Mouse (Mus musculus) induced T-regulatory cell, adult 2 months (primary cell): ENCODE results near the gene Mfsd4b2.
"Not testable (repeated sequence)": the region's sequence is repeated elsewhere in the genome, so short reads cannot be mapped to it uniquely, and the experiment has no call there.

Experiments
- DNase-seq: peaks from one replicate; pipeline ENCODE4 v3.0.0-alpha.2; 2012; ENCODE audit warnings: low read depth

Mfsd4b2 gene

DNA sequence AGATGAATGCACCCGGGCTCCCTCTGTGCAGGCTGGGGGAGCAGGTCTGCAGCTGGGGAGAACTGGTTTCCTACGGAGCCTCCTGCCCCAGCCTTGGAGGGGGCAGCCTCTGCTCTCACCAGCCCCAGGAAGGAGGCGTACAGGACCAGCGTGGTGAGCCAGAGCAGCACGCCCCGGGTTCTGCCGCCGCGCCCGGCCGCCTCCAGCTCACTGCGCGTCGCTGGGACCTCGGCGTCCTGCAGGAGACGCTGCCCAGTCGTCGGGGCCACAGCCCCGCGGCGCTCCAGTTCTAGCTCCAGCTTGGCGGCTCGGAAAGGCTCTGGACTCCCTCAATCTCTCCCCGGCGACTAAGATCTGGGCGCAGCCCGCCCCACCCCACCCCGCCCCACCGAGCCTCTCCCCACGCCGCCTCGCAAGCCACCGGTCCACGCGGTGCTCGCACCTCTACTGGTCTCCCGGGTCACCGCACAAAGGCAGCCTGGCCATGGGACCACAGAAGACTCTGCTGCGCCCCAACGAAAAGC lies at the start of gene Mfsd4b2:
Gene Mfsd4b2, minus strand, starts transcription at position 308 of the 524 bp plus-strand sequence.
- DNase-seq: no peak

DNA sequence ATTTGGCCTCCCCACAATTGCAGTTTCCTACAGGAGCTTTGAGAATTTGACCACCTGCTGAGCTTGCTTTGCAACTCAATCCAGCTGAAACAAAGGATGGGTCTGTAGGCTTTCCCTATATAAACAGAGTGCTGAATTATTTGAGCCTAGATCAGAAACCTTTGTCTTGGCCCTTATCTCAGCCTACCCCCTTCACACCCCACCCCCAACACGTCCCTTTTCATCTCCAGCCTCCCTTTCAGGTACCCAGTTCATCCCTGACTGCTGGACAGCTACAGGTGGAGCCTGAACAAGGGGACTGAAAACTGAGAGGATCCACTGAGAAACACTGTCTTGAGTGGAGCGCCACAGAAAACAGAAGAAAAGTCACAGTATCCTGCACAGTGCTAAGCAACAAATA lies 49.0 kb upstream of the Mfsd4b2 start:
- DNase-seq: no peak

DNA sequence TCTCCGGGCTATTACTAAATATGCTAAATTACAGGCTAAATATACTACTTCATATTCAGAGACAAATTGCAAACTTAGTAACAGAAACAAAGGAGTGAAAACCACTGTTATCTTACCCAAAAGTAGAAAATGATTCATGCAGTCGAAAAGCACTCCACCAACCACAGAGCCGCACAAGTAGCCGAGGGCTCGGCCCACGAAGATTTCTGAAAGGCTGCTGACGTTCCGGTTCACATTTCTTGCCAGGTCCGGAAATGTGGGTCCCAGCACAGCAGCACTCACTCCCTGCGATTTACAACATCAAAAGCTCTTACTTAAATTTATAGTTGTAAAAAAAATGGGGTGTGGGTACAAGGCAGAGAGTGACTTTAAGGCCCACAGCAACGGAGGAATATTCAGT lies 48.3 kb upstream of the Mfsd4b2 start:
- DNase-seq: peak; percentile 26

DNA sequence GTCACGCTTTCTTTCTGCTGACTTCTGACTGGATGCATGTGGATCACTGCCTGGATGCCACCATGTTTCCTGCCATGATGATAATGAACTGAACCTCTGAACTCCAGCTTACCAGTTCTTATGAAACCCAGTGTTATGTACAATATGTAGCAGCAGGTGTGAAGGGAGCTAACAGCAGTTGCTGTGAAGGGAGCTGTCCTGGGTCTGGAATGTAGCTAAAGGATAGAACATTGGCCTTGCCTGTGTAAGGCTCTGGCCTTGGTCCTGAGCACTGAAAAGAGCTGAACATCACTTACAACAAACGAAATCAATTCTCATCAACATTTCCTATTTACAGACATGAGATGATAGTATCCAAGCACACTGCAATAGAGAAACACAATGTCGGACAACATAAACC lies 40.8 kb upstream of the Mfsd4b2 start:
- DNase-seq: no peak

- DNase-seq: no peak
Observed at GRCm38 (mm10) chr10:39961906-39962305, 35.2 kb upstream of the Mfsd4b2 start.

- no peak for DNase-seq
Observed at GRCm38 (mm10) chr10:39960441-39960822, 33.7 kb upstream of the Mfsd4b2 start.

DNA sequence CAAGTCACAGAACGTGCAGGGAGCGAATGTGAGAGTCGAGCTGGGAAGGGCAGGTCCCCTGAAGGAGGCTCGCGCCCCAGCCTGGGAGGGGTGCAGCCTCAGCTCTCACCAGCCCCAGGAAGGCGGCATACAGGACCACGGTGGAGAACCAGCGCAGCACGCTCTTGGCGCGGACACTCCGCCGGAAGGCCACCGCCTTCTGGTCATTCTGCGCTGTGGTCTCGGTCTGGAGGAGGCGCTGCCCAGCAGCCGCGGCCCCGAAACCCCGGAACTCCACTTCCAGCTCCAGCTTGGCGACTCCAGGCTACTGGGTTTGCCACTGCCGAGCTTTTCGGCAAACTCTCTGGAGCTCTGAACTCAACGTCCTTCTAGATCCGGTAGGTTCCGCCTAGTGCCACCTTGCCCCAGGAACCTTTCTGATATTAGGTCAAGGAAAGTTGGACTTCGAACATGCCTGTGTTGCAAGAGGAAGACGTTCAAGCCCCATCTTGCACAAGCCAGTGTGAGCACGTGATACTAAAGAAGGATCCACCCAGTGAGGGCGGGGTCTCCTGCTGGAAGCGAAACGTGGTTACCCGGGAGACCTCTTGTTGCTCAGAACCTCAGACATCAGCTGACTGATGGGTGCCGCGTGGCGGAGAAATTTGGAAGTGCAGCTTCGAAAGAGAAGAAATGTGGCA lies 33.2 kb upstream of the Mfsd4b2 start, which contains the start of gene Mfsd4b3:
Gene Mfsd4b3, minus strand, starts transcription at position 393 of the 680 bp plus-strand sequence.
- peak; percentile 97 for DNase-seq

GRCm38 (mm10) chr10:39958266-39958665 lies 31.5 kb upstream of the Mfsd4b2 start:
- peak; percentile 54 for DNase-seq

GRCm38 (mm10) chr10:39956340-39956878 lies 29.7 kb upstream of the Mfsd4b2 start:
- DNase-seq: peak; percentile 21

DNA sequence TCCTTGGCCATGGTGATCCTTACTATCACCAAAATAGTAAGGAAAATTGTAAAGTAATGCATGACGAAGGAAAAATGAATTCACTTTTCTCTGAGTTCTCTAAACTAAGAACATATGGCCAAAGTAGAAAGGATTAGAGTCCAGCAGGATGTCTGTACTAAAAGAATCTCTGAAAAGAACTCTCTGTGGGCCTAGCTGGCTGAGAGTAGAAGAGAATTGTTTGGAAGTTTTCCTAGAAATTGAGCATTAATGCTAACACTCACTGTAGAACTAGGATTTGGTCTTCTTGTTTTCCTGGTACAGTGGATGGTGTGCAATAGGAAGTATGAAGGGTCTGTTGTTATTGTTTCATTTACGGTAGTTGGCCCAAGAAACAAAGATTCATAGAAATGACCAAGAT lies 28.4 kb upstream of the Mfsd4b2 start:
- DNase-seq: no peak

- DNase-seq: no peak
Observed at GRCm38 (mm10) chr10:39949377-39949954, 22.7 kb upstream of the Mfsd4b2 start.

DNA sequence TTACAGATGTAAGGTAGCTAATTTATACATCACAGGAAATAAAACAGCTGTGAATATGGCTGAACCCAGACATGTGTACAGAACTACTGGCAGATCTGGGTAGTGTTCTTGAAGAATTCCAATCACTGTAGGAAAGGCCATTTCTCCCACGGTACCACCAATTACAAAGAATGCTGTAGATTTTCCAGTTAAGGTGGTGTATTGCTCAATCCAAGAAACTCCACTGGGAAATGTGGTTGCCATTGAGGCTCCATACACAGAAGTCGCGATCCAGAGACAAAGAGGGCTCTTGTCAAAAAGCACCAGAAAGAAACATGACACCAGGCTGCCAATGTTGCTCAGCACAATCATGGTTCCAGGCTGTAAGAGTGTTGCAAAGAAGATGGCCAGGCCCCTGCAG lies 20.5 kb upstream of the Mfsd4b2 start:
- DNase-seq: not testable (repeated sequence)

- no peak for DNase-seq
Observed at GRCm38 (mm10) chr10:39936553-39936952, 9.8 kb upstream of the Mfsd4b2 start.

GRCm38 (mm10) chr10:39924556-39924955 lies 2.2 kb downstream of the Mfsd4b2 start:
- DNase-seq: not testable (repeated sequence)

DNA sequence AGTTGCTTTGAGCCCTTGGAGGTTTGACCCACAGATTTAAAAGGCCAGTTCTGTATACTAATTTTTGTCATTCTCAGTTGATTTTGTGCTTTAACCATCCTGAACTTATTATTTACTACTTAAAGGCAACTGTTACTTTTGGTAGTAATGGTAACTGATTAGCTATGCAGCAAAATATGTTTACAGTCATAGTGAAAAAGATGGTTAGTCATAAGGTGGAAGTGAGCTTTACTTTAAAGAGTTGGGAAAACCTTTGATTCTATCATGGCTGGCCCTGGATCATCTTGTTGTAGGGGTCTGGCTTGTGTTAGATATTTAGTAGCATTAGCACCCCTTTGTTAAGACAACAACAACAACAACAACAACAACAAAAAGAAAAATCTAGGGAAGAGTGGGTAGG lies 14.1 kb downstream of the Mfsd4b2 start:
- no peak for DNase-seq

DNA sequence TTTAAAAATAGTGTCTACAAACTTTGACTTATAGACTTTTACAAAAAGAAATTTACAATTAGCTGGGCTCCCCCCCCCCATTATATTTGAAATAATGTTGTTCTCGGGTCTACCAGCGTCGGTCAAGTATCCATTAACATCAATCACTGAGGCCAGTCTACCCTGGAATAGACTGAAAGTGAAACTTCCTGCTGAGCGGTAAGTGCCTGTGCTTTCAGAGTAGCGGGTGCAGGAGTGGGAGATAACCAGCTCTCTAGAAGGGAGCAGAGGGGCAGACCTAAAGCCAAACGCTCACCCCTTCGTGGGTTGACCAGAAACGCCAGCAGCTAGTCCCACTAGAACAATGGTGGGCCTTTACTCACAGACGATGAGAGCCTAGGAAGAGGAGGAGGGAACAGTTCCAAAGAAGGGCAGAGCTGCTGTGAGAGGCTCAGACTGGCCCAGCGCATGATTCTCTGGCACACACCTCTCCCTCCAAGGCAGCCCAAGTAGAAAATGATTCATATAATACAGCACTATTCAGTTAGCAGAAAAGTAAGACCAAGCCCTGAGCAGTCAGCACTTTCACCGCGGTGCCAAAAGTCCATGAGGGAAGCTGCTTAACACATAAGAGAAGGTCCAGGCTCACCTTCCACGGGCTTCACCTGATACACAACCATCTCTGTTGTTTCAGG lies 17.8 kb downstream of the Mfsd4b2 start:
- peak; percentile 41 for DNase-seq

DNA sequence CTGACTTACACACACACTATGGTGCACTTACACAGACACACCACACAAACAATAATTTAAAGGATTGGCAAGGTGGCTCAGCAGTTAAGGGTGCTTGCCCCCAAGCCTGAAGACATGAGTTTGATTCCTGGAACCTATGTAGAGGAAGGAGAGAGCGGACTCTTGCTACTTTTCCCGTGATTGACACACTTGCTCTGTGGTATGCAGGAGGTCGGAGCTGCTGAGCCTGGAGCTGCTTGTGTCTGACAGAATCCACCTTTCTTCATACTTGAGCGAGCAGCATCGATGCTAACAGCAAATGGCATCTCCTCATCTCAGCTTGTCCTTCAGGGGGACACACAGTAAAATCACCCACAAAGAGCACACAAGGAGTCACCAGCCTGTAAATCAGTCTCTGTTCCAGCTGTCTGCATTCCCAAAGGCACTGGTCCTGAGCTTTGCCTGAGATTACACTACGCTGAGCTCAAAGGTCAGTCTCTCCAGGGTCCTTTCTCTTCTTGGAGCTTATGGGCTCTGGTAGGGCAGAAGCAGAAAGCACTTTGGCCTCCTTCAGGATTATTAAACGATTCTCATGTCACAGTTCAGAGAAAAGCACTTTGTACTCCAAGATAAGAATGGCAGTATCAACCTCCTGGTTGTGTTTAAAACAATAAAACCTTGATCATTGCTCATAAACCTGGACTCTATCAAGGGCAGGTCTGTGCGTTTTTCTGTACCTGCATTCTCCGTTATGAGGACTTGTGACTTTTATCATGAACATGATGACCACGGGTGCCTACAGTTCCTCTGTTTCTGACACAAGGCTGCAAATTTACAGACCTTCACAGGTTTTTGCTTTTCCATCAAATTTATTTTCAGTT lies 19.7 kb downstream of the Mfsd4b2 start:
- no peak for DNase-seq

DNA sequence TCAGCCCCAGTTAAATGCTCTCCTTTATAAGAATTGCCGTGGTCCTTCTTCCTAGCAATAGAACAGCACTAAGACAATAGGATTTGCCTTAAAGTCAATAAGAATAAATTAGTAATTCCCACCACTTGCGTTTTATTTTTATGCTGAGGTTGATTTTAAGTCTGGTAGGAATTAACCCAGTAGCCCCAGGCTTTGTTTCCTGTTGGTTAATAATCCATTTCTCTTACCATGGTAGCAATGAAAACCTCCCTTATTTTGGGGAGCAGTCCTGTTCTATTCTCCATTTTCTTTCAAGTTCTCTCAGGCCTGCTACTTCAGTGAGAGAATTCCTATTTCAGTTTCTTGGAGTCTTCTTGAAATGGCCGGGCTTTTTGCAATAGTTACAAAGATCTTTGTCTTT lies 22.5 kb downstream of the Mfsd4b2 start:
- no peak for DNase-seq

DNA sequence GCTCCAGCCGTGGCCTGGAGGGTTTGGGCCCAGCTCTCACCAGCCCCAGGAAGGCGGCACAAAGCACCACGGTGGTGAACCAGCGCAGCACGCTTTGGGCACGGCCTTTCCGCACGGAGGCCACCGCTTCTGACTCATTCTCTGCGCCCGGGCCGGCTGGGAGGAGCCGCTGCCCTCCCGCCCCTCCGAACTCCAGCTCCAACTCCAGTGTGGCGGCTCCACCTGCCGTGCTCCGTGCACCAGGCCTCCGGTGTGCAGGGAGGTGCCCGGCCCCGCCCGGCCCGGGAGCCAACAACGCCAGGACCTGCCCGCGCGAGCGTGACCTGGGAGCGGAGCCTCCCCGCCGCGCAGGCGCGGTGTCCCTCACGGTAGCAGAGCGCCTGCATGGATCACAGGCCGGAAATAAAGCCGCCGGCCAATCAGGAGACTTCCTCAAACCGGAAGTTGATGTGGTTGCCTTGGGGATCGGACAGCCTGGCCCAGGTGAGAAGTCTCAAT lies 27.8 kb downstream of the Mfsd4b2 start, which contains the start of gene Mfsd4b4:
Gene Mfsd4b4, minus strand, starts transcription at position 365 of the 498 bp plus-strand sequence.
- peak; percentile 91 for DNase-seq

DNA sequence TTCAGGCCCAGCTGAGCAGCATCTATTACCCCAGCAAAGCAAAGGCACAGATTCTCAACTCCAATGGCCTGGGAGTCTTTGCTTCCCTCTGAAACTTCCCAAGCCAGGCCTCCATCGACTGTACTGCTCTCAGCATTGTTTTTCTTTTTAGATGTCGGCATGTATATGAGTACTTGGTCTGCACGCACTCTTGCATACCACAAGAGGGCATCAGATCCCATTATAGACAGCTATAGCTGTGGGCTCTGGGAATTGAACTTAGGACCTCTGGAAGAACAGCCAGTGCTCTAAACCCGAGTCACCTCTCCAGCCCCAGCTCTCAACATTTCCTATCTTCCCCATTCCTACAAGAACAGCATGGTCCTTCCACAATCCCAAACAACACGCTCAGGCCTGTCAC lies 30.2 kb downstream of the Mfsd4b2 start:
- DNase-seq: peak; percentile 23
